In genomic region chr15:100091818-100092217, GRCm38 (mm10) we compare ENCODE assay signal across 8 mouse cellular contexts. TPM values are rescaled to one million over a fixed set of nuclear protein-coding genes. Genes with fewer than 3 reads are reported as not detected.
DNase-seq lines count a peak whose midpoint lies in the region; ATAC-seq and TF ChIP-seq lines count a peak whose summit lies in the region.

No protein-coding gene starts in this region.

- peaks cover 36% of the 10 kb centered on the region for H3K4me1 ChIP-seq in forebrain, embryonic 10.5 days
- H3K4me1 ChIP-seq in forebrain, postnatal 0 days (ENCODE audit: insufficient read depth): no peaks in the 10 kb centered on the region
- H3K4me1 ChIP-seq in liver, embryonic 13.5 days (replicated peaks): peaks cover 21% of the 10 kb centered on the region
- peaks cover 38% of the 10 kb centered on the region for H3K4me1 ChIP-seq in limb, embryonic 12.5 days (replicated peaks)
- peaks cover 22% of the 10 kb centered on the region for H3K4me1 ChIP-seq in olfactory bulb, adult 2 months (ENCODE audit: control insufficient read depth, insufficient read depth, low read length)
- H3K4me1 ChIP-seq in lung, postnatal 0 days (ENCODE audit: insufficient read depth, low read depth, low read length): peaks cover 3% of the 10 kb centered on the region

- H3K4me2 ChIP-seq in forebrain, postnatal 0 days (ENCODE audit: low read depth): no peak overlapping the region
- peak overlapping the region; percentile 23 for H3K4me2 ChIP-seq in liver, embryonic 13.5 days
- H3K4me2 ChIP-seq in limb, embryonic 12.5 days: peak overlapping the region; percentile 43
- no peak overlapping the region for H3K4me2 ChIP-seq in lung, postnatal 0 days (replicated peaks; ENCODE audit: low read depth, low read length)

- WGBS in forebrain, embryonic 10.5 days: 78% methylated on average over 8 of the region's 8 CpGs
- 75% methylated on average over 8 of the region's 8 CpGs for WGBS in forebrain, postnatal 0 days
- WGBS in liver, embryonic 13.5 days (ENCODE audit: insufficient replicate concordance): 47% methylated on average over 8 of the region's 8 CpGs
- WGBS in limb, embryonic 12.5 days: 52% methylated on average over 8 of the region's 8 CpGs
- WGBS in olfactory bulb, adult 2 months: 38% methylated on average over 8 of the region's 8 CpGs
- WGBS in lung, postnatal 0 days: 44% methylated on average over 8 of the region's 8 CpGs

- H3K9ac ChIP-seq in forebrain, postnatal 0 days: no peak overlapping the region
- peak overlapping the region; percentile 15; the same call in 1 of the 2 replicates for H3K9ac ChIP-seq in liver, embryonic 13.5 days
- peak overlapping the region; percentile 31; the same call in 1 of the 2 replicates for H3K9ac ChIP-seq in limb, embryonic 12.5 days (replicated peaks)
- H3K9ac ChIP-seq in lung, postnatal 0 days (replicated peaks; ENCODE audit: low read depth): no peak overlapping the region

- no peak for TF ChIP-seq EP300 in lung, postnatal 0 days (IDR thresholded peaks at IDR 0.05)

- no peak overlapping the region for H3K4me3 ChIP-seq in forebrain, embryonic 10.5 days
- no peak overlapping the region for H3K4me3 ChIP-seq in forebrain, postnatal 0 days (ENCODE audit: low read depth, low read length)
- no peak overlapping the region for H3K4me3 ChIP-seq in liver, embryonic 13.5 days (replicated peaks)
- no peak overlapping the region for H3K4me3 ChIP-seq in limb, embryonic 12.5 days (replicated peaks)
- H3K4me3 ChIP-seq in olfactory bulb, adult 2 months (ENCODE audit: insufficient read depth, low read depth, low read length): no peak overlapping the region
- H3K4me3 ChIP-seq in lung, postnatal 0 days (ENCODE audit: low read depth, low read length): no peak overlapping the region

- H3K27me3 ChIP-seq in forebrain, embryonic 10.5 days (ENCODE audit: poor library complexity, severe bottlenecking): no peaks in the 10 kb centered on the region
- H3K27me3 ChIP-seq in forebrain, postnatal 0 days (ENCODE audit: insufficient read depth, low read length): no peaks in the 10 kb centered on the region
- H3K27me3 ChIP-seq in liver, embryonic 13.5 days: no peaks in the 10 kb centered on the region
- H3K27me3 ChIP-seq in limb, embryonic 12.5 days: no peaks in the 10 kb centered on the region
- H3K27me3 ChIP-seq in lung, postnatal 0 days (replicated peaks; ENCODE audit: insufficient read depth, low read length): no peaks in the 10 kb centered on the region

- peak overlapping the region; percentile 62; the same call in 1 of the 2 replicates for H3K27ac ChIP-seq in forebrain, embryonic 10.5 days
- H3K27ac ChIP-seq in forebrain, postnatal 0 days (ENCODE audit: low read depth, low read length): no peak overlapping the region
- H3K27ac ChIP-seq in liver, embryonic 13.5 days: no peak overlapping the region
- peak overlapping the region; percentile 59; the same call in 1 of the 2 replicates for H3K27ac ChIP-seq in limb, embryonic 12.5 days
- H3K27ac ChIP-seq in olfactory bulb, adult 2 months (ENCODE audit: insufficient read depth, low read depth, low read length): peak overlapping the region; percentile 47
- H3K27ac ChIP-seq in lung, postnatal 0 days (ENCODE audit: low read length): no peak overlapping the region

- H3K36me3 ChIP-seq in forebrain, embryonic 10.5 days (replicated peaks): no peaks in the 10 kb centered on the region
- H3K36me3 ChIP-seq in forebrain, postnatal 0 days (ENCODE audit: insufficient read depth): no peaks in the 10 kb centered on the region
- no peaks in the 10 kb centered on the region for H3K36me3 ChIP-seq in liver, embryonic 13.5 days
- no peaks in the 10 kb centered on the region for H3K36me3 ChIP-seq in limb, embryonic 12.5 days
- H3K36me3 ChIP-seq in lung, postnatal 0 days (ENCODE audit: insufficient read depth, low read length): no peaks in the 10 kb centered on the region

- no peak for DNase-seq in forebrain, embryonic 10.5 days (ENCODE audit: extremely low spot score, low spot score)
- no peak for DNase-seq in forebrain, postnatal 0 days
- no peak for DNase-seq in liver, embryonic 13.5 days
- no peak for DNase-seq in liver
- no peak for DNase-seq in thymus, postnatal 0 days (ENCODE audit: low spot score)
- DNase-seq in lung, postnatal 0 days (ENCODE audit: low spot score): no peak

- ATAC-seq in forebrain, postnatal 0 days: no peak
- ATAC-seq in liver, embryonic 13.5 days (ENCODE audit: low read depth): no peak
- ATAC-seq in limb, embryonic 12.5 days (ENCODE audit: insufficient number of reproducible peaks, insufficient read depth, low FRiP score, low TSS enrichment, low read depth): no peak
- ATAC-seq in lung, postnatal 0 days: no peak

- H3K9me3 ChIP-seq in forebrain, embryonic 10.5 days: no peaks in the 10 kb centered on the region
- no peaks in the 10 kb centered on the region for H3K9me3 ChIP-seq in forebrain, postnatal 0 days (ENCODE audit: low read length)
- H3K9me3 ChIP-seq in liver, embryonic 13.5 days (replicated peaks): no peaks in the 10 kb centered on the region
- no peaks in the 10 kb centered on the region for H3K9me3 ChIP-seq in limb, embryonic 12.5 days
- no peaks in the 10 kb centered on the region for H3K9me3 ChIP-seq in lung, postnatal 0 days (ENCODE audit: low read length)

- TF ChIP-seq POLR2A in olfactory bulb, adult 2 months (IDR thresholded peaks at IDR 0.05; ENCODE audit: insufficient read depth, low read depth, low read length): no peak

- no peak for TF ChIP-seq CTCF in forebrain, postnatal 0 days (IDR thresholded peaks at IDR 0.05; ENCODE audit: low read depth)
- TF ChIP-seq CTCF in olfactory bulb, adult 2 months (IDR thresholded peaks at IDR 0.05; ENCODE audit: insufficient read depth, low read depth, low read length): no peak
- no peak for TF ChIP-seq CTCF in lung, postnatal 0 days (IDR thresholded peaks at IDR 0.05)

RNA-seq across cellular contexts. Expression of gene Dip2b, which starts 53.4 kb away (rescaled TPM):
- 15.2 and 17.4 TPM in 2 replicates for polyA plus RNA-seq in forebrain, embryonic 10.5 days (2016; fragmentation: Nextera tagmentation; extraction: Ambion mirVana)
- 29.3 and 40.6 TPM in 2 replicates for total RNA-seq in forebrain, postnatal 0 days (2014; rRNA removed)
- polyA plus RNA-seq in forebrain, postnatal 0 days (2015; fragmentation: Nextera tagmentation; extraction: Ambion mirVana): 4.7 and 8.3 TPM in 2 replicates
- polyA plus RNA-seq in liver, embryonic 13.5 days (2015; fragmentation: Nextera tagmentation; extraction: Ambion mirVana): 2.1 and 2.2 TPM in 2 replicates
- polyA plus RNA-seq in limb, embryonic 12.5 days (2016; fragmentation: Nextera tagmentation; extraction: Ambion mirVana): 14.3 and 15.9 TPM in 2 replicates
- polyA plus RNA-seq in olfactory bulb, adult 2 months (2012; ENCODE audit: insufficient read depth, insufficient read length, low replicate concordance, missing spikeins): 51.2 TPM in 1 of 2 replicates, not detected in the other
- polyA plus RNA-seq in thymus, postnatal 0 days (2015; fragmentation: Nextera tagmentation; extraction: Ambion mirVana): 7.9 and 9.5 TPM in 2 replicates
- polyA plus RNA-seq in lung, postnatal 0 days (2015; fragmentation: Nextera tagmentation; extraction: Ambion mirVana): 6.6 and 9.0 TPM in 2 replicates

Comparison
In these comparisons a context has a peak if more than half of its experiments do, and no peak if none do; other contexts are left out.
1. H3K27ac ChIP-seq: peak in forebrain, embryonic 10.5 days (single experiment), limb, embryonic 12.5 days (single experiment) and olfactory bulb, adult 2 months (single experiment); none in forebrain, postnatal 0 days (single experiment), liver, embryonic 13.5 days (single experiment) and lung, postnatal 0 days (single experiment).
2. H3K4me2 ChIP-seq: peak in liver, embryonic 13.5 days (single experiment) and limb, embryonic 12.5 days (single experiment); none in forebrain, postnatal 0 days (single experiment) and lung, postnatal 0 days (single experiment).
3. H3K9ac ChIP-seq: peak in liver, embryonic 13.5 days (single experiment) and limb, embryonic 12.5 days (single experiment); none in forebrain, postnatal 0 days (single experiment) and lung, postnatal 0 days (single experiment).